Mouse (Mus musculus) lung, embryonic 14.5 days (tissue): ENCODE measurements around the gene 6030468B19Rik. TPM values are rescaled to one million over a fixed set of nuclear protein-coding genes. Genes with fewer than 3 reads are reported as not detected.

Experiments
- ATAC-seq: fragments of 200-750 bp; cut with Nextera tagmentation; 2 replicates; pipeline ENCODE4 v1.8.0; 2017; ENCODE audit warnings: mild to moderate bottlenecking, moderate TSS enrichment, moderate library complexity; ENCODE audit not compliant: insufficient read depth
- DNase-seq: peaks from one replicate; pipeline ENCODE4 v3.0.0-alpha.2; 2015
- H3K27ac ChIP-seq: fragments of 300-500 bp; sonication (generic); 2 replicates; pipeline ENCODE4 v1.5.1; 2014; ENCODE audit warnings: low read depth, mild to moderate bottlenecking, moderate library complexity
- H3K27me3 ChIP-seq: fragments of 300-500 bp; sonication (generic); 2 replicates; pipeline ENCODE4 v1.6.1; 2014; ENCODE audit warnings: low read length, control low read depth; ENCODE audit not compliant: insufficient read depth
- H3K36me3 ChIP-seq: fragments of 300-500 bp; sonication (generic); 2 replicates; pipeline ENCODE4 v1.6.1; 2014; ENCODE audit warnings: control low read depth; ENCODE audit not compliant: insufficient read depth
- H3K4me1 ChIP-seq: fragments of 300-500 bp; sonication (generic); 2 replicates; pipeline ENCODE4 v1.6.1; 2014; ENCODE audit warnings: antibody characterized with exemption, control low read depth; ENCODE audit not compliant: insufficient read depth
- H3K4me2 ChIP-seq: fragments of 300-500 bp; sonication (generic); 2 replicates; pipeline ENCODE4 v1.6.1; 2014; ENCODE audit warnings: mild to moderate bottlenecking
- H3K4me3 ChIP-seq: fragments of 300-500 bp; sonication (generic); 2 replicates; pipeline ENCODE4 v1.5.1; 2014; ENCODE audit warnings: low read depth, low read length
- H3K9ac ChIP-seq: fragments of 300-500 bp; sonication (generic); 2 replicates; pipeline ENCODE4 v1.6.1; 2014
- H3K9me3 ChIP-seq: fragments of 300-500 bp; sonication (generic); 2 replicates; pipeline ENCODE4 v1.6.1; 2016; ENCODE audit warnings: low read depth, low read length, control low read depth
- CTCF ChIP-seq: IDR thresholded peaks from 2 replicates; pipeline ENCODE4 v1.5.1; 2016; ENCODE audit warnings: antibody characterized with exemption, low read depth
- WGBS: fragments of 180-500 bp; shearing (Covaris S2); extraction: QIAGEN DNeasy Blood & Tissue Kit; methylation state at CpG from one replicate; pipeline ENCODE4 v1.1.7; 2014; 5-methylcytosine and 5-hydroxymethylcytosine counted together
- polyA plus RNA-seq: library from polyadenylated mRNA; unstranded; fragments of >200 nt; fragmentation: Nextera tagmentation; extraction: Ambion mirVana; gene quantifications from 2 replicates; pipeline ENCODE4 v1.2.1, GENCODE M21; 2014

6030468B19Rik gene
- polyA plus RNA-seq, 1 experiment from 2014 or later = 0.22 TPM

DNA sequence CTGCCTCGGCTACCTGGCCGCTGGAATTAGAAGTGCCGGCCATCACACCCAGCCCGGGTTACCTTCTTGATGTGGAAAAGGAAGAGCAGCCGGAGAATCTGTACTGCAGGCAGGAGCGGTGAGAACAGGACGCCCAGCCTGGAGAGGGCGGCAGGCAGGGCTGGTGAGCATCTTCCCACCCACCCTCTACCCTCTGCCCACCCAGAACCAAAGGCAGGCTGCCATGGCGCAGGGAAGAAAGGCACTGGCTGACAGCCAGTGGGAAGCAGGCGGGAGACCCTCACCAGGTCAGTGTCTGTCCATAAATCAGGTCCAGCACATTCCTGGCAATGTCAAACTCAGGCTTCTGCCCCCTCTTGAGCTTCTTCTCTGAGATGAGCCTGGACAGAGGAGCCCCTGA is 27.1 kb upstream of the 6030468B19Rik start:
- Histone ChIP-seq H3K36me3 (peaks cover 11% of the 10 kb centered on the region; the same call in 1 of the 2 replicates), H3K4me1 (no peaks in the 10 kb centered on the region), H3K9me3 (no peaks in the 10 kb centered on the region), H3K9ac (no peak overlapping the region), H3K27me3 (no peaks in the 10 kb centered on the region), H3K27ac (no peak overlapping the region), H3K4me3 (no peak overlapping the region), H3K4me2 (no peak overlapping the region)
- TF ChIP-seq CTCF = no peak
- DNase-seq = peak; percentile 13
- ATAC-seq = no peak
- WGBS = 69% methylated on average over 10 of the region's 10 CpGs

DNA sequence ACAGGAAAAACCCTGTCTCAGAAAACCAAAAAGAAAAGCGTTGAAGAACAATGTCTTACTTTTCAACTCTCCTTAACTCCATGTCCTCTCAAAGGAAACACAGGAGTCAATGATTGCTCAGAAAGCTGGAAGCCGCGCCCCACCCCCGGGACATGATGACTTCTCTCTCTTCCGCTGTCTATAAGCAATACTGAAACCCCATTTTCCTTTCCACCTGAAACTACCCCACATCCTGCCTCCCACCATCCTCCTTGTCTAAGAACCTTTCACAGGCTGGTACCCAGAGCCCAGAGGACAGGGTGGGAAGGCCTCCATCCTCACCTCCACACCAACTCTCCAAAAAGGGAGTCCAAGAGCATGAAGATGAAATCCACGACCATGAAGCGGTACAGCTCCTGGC is 25.1 kb upstream of the 6030468B19Rik start:
- H3K36me3 ChIP-seq = 0 out of 2 replicates have a peak, but pooled peaks cover 10% of the 10 kb centered on the region
- no peak for ATAC-seq
- TF ChIP-seq CTCF = no peak

DNA sequence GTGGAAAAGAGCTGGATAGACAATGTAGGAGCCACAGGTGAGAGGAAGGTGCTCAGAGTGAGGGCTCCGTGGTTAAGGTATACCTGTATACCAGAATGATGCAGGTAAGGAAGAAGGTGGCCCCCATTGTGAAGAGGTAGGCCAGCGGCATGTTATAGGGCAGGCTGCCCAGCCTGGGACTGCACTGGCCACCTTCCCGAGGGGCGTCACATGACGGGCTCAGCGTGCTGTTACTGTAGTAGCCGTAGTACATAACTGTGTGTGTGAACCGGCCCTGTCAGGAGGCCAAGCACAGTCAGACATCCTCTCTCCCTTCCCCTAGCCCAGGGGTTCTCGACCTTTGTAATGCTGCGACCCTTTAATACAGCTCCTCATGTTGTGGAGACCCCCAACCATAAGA is 22.5 kb upstream of the 6030468B19Rik start:
- Histone ChIP-seq H3K36me3 (0 out of 2 replicates have a peak, but pooled peaks cover 16% of the 10 kb centered on the region), H3K4me2 (no peak overlapping the region)

More for the DNA sequence above, 25.1 kb upstream of the 6030468B19Rik start:
- 94% methylated on average over 7 of the region's 7 CpGs for WGBS
- no peak overlapping the region for H3K4me2 ChIP-seq
- H3K4me1 ChIP-seq = no peaks in the 10 kb centered on the region
- H3K9ac ChIP-seq = no peak overlapping the region
- H3K4me3 ChIP-seq = no peak overlapping the region
- no peaks in the 10 kb centered on the region for H3K9me3 ChIP-seq
- no peak for DNase-seq
- no peak overlapping the region for H3K27ac ChIP-seq
- no peaks in the 10 kb centered on the region for H3K27me3 ChIP-seq

DNA sequence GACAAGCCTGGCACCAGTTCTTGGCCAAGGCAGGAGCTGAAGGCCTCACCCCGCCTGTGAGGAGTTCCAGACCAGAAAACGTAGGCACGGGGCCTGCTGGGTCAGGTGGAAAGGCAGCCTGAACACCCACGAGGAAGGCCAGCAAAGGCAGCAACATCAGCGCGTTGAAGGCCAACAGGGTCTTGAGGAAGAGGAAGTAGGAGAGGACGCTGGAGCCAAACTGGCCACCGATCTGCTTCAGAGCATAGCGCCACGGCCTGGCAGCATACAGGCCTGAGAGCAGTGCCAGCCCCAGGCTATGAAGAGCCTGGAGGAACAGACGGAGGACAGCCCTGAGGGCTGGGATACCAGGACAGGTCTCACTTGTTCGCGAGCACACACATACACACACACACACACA is 21.9 kb upstream of the 6030468B19Rik start:
- peaks cover 15% of the 10 kb centered on the region for H3K4me1 ChIP-seq
- no peak overlapping the region for H3K27ac ChIP-seq
- H3K4me2 ChIP-seq = no peak overlapping the region
- 0 out of 2 replicates have a peak, but pooled peaks cover 16% of the 10 kb centered on the region for H3K36me3 ChIP-seq
- DNase-seq (no peak), ATAC-seq (no peak)
- H3K9me3 ChIP-seq = no peaks in the 10 kb centered on the region
- no peak overlapping the region for H3K4me3 ChIP-seq
- TF ChIP-seq CTCF = no peak
- WGBS = 88% methylated on average over 13 of the region's 13 CpGs
- no peaks in the 10 kb centered on the region for H3K27me3 ChIP-seq
- H3K9ac ChIP-seq = no peak overlapping the region

More for the DNA sequence above, 22.5 kb upstream of the 6030468B19Rik start:
- 85% methylated on average over 10 of the region's 10 CpGs for WGBS
- Histone ChIP-seq H3K27me3 (no peaks in the 10 kb centered on the region), H3K9me3 (no peaks in the 10 kb centered on the region), H3K4me1 (peaks cover 9% of the 10 kb centered on the region; the same call in 1 of the 2 replicates), H3K4me3 (no peak overlapping the region), H3K27ac (no peak overlapping the region), H3K9ac (no peak overlapping the region)
- no peak for DNase-seq
- TF ChIP-seq CTCF = no peak
- ATAC-seq = no peak

DNA sequence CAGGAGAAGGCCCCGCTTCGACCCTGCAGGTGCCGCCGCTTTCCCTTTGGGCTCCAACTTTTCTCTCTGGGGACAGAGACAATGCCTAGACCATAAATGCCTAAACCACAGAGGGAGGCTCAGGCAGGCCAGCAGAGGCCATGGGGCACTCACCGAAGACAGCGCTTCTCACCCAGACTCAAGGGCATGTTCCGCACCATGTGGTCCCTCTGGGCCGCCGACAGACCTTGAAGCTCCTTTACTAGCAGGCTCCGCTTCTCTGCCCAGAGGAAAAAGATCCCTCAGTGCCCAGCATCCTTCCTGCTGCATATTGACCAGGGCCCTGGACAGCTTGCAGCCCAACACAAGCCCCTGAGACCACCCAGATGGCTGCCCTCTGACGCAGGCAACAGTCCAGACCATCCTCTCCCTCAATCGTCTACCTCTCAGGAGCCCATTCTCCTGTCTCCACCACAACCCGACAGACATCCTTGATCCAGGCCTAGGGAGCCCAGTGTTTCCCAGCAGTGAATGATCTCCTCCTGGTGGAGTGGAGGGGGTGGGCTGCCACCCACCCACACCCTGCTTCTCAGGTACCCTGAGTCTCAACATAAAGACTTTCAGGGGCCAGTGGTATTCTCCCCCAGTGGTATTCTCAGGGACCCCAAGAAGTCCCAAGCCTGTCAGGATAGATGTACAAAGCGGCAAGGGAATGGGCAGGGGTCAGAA is 21.2 kb upstream of the 6030468B19Rik start:
- ATAC-seq (no peak), DNase-seq (no peak)
- Histone ChIP-seq H3K9me3 (no peaks in the 10 kb centered on the region), H3K4me3 (no peak overlapping the region), H3K27ac (no peak overlapping the region), H3K27me3 (no peaks in the 10 kb centered on the region), H3K36me3 (0 out of 2 replicates have a peak, but pooled peaks cover 16% of the 10 kb centered on the region), H3K9ac (no peak overlapping the region), H3K4me2 (no peak overlapping the region), H3K4me1 (peaks cover 22% of the 10 kb centered on the region)
- no peak for TF ChIP-seq CTCF
- WGBS = 89% methylated on average over 14 of the region's 14 CpGs

DNA sequence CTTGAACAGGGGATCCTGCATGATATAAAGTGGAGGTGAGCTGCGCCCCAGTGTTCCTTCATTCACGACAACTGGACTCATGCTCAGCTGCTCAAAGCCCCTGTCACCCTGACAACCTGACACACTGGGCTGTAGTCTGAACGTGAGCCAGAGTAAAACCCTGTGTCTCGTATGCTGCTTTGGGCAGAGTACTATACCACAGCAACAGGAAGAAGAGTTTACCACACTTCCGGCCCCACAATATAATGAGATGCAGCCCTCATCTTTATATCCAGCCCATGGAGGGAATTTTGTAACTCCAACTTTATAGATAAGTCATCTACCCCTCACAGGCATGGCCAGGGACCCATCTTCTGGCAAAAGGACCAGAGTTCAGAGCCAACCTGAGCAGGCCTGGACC is 20.3 kb upstream of the 6030468B19Rik start:
- WGBS = 79% methylated on average over 5 of the region's 5 CpGs
- H3K4me3 ChIP-seq = no peak overlapping the region
- no peak overlapping the region for H3K27ac ChIP-seq
- ATAC-seq (no peak), DNase-seq (no peak)
- no peak overlapping the region for H3K9ac ChIP-seq
- no peaks in the 10 kb centered on the region for H3K27me3 ChIP-seq
- no peaks in the 10 kb centered on the region for H3K9me3 ChIP-seq
- H3K36me3 ChIP-seq = 0 out of 2 replicates have a peak, but pooled peaks cover 13% of the 10 kb centered on the region
- no peak for TF ChIP-seq CTCF
- no peak overlapping the region for H3K4me2 ChIP-seq
- H3K4me1 ChIP-seq = peaks cover 28% of the 10 kb centered on the region

DNA sequence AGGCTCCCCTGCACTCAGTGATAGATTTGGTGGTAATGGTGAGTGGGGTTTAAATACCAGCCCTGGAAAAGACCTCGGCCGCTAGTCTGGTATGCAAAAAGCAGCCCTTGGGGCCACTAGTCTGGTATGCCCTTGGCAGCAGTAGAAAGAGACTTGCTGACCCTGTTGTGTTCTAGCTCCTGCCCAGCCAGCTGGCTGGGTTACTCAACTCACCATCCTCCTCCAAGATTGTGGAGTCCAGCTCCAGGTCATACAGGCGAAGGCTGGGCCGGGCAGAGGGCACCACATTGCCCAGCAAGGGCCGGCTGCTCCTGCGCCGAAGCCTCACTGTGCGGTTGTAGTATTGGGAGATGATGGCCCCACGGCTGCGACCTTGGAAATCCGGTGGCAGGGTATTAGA is 19.4 kb upstream of the 6030468B19Rik start:
- WGBS = 94% methylated on average over 11 of the region's 11 CpGs
- no peaks in the 10 kb centered on the region for H3K27me3 ChIP-seq
- H3K4me2 ChIP-seq = no peak overlapping the region
- TF ChIP-seq CTCF = no peak
- H3K9ac ChIP-seq = no peak overlapping the region
- 0 out of 2 replicates have a peak, but pooled peaks cover 12% of the 10 kb centered on the region for H3K36me3 ChIP-seq
- H3K9me3 ChIP-seq = no peaks in the 10 kb centered on the region
- no peak overlapping the region for H3K4me3 ChIP-seq
- no peak for ATAC-seq
- peaks cover 28% of the 10 kb centered on the region for H3K4me1 ChIP-seq
- no peak overlapping the region for H3K27ac ChIP-seq
- no peak for DNase-seq
